Mouse (Mus musculus) CH12.LX (cell line): ENCODE results near the gene Cenph. TPM values are rescaled to one million over a fixed set of nuclear protein-coding genes. Genes with fewer than 3 reads are reported as not detected.

Experiments
- DNase-seq: peaks from one replicate; pipeline ENCODE4 v3.0.0-alpha.2; 2013; ENCODE audit errors: extremely low read depth
- H3K27ac ChIP-seq: 2 replicates; pipeline ENCODE4 v1.5.1; 2012; ENCODE audit warnings: low read depth, mild to moderate bottlenecking, control low read depth, moderate library complexity; ENCODE audit not compliant: insufficient read depth
- H3K27me3 ChIP-seq: replicated peaks from 2 replicates; pipeline ENCODE3; 2012; ENCODE audit warnings: inconsistent platforms
- H3K36me3 ChIP-seq, 2 experiments: replicated peaks in 1 of 2; 2 replicates each; pipeline versions ENCODE3 to v1.6.1; 2012; ENCODE audit warnings: inconsistent platforms in 1 of 2, low read length in 1 of 2, mild to moderate bottlenecking in 1 of 2, mixed read lengths in 1 of 2, moderate library complexity in 1 of 2; ENCODE audit not compliant: control insufficient read depth in 1 of 2, insufficient read depth in 1 of 2
- H3K4me1 ChIP-seq, 2 experiments: 2 replicates each; pipeline ENCODE4 v1.6.1; 2012; ENCODE audit warnings: inconsistent platforms in 1 of 2, moderate library complexity in 1 of 2; ENCODE audit not compliant: insufficient read depth in 2 of 2, control insufficient read depth in 1 of 2
- H3K4me2 ChIP-seq: 2 replicates; pipeline ENCODE4 v1.6.1; 2012; ENCODE audit warnings: low read depth, mild to moderate bottlenecking, control low read depth; ENCODE audit not compliant: poor library complexity, insufficient read depth, severe bottlenecking
- H3K4me3 ChIP-seq, 3 experiments: fragments of 150-350 bp in 1 of 3; sonication (generic) in 1 of 3; replicated peaks in 1 of 3; 2 replicates each; pipeline versions ENCODE3 to v1.5.1; 2011 to 2012; ENCODE audit warnings: low read depth in 2 of 3, low read length in 2 of 3, mild to moderate bottlenecking in 2 of 3, moderate library complexity in 2 of 3, control low read depth in 1 of 3, improper control_type of control experiment in 1 of 3, inconsistent platforms in 1 of 3, mixed read lengths in 1 of 3; ENCODE audit not compliant: poor library complexity in 1 of 3
- H3K79me2 ChIP-seq: replicated peaks from 2 replicates; pipeline ENCODE4 v1.6.1; 2012; ENCODE audit warnings: mild to moderate bottlenecking, moderate library complexity; ENCODE audit not compliant: control insufficient read depth, poor library complexity, insufficient read depth, severe bottlenecking; ENCODE audit errors: extremely low read depth
- H3K9ac ChIP-seq: 2 replicates; pipeline ENCODE4 v1.6.1; 2012; ENCODE audit warnings: low read depth, mild to moderate bottlenecking, control low read depth, moderate library complexity; ENCODE audit not compliant: insufficient read depth
- H3K9me3 ChIP-seq: replicated peaks from 2 replicates; pipeline ENCODE3; 2012; ENCODE audit warnings: low read length, inconsistent platforms, mixed read lengths
- BHLHE40 ChIP-seq: IDR thresholded peaks from 2 replicates; pipeline ENCODE4 v1.6.1; 2011; ENCODE audit warnings: mild to moderate bottlenecking, low read depth, low read length, improper control_type of control experiment
- CHD1 ChIP-seq: IDR thresholded peaks from 2 replicates; pipeline ENCODE4 v1.6.1; 2012; ENCODE audit warnings: low read depth, low read length, improper control_type of control experiment, inconsistent platforms
- CHD2 ChIP-seq: IDR thresholded peaks from 2 replicates; pipeline ENCODE4 v1.6.1; 2011; ENCODE audit warnings: low read length, improper control_type of control experiment
- CTCF ChIP-seq, 2 experiments: IDR thresholded peaks in 1 of 2; conservative IDR thresholded peaks in 1 of 2; 2 replicates each; pipeline ENCODE4 v1.5.1; 2011 to 2012; ENCODE audit warnings: low read depth in 2 of 2, low read length in 2 of 2, improper control_type of control experiment in 1 of 2, inconsistent platforms in 1 of 2, mild to moderate bottlenecking in 1 of 2, moderate library complexity in 1 of 2
- E2F4 ChIP-seq: IDR thresholded peaks from 2 replicates; pipeline ENCODE4 v1.6.1; 2011; ENCODE audit warnings: low read depth, low read length, improper control_type of control experiment; ENCODE audit not compliant: insufficient replicate concordance
- ELF1 ChIP-seq: IDR thresholded peaks from 2 replicates; pipeline ENCODE4 v1.6.1; 2014; ENCODE audit warnings: low read depth, mild to moderate bottlenecking, inconsistent platforms, low read length, improper control_type of control experiment
- ETS1 ChIP-seq: conservative IDR thresholded peaks from 2 replicates; pipeline ENCODE4 v1.6.1; 2012; ENCODE audit warnings: low read depth, mild to moderate bottlenecking, inconsistent platforms, low read length, improper control_type of control experiment, moderate library complexity
- IRF4 ChIP-seq: IDR thresholded peaks from 2 replicates; pipeline ENCODE4 v1.6.1; 2014; ENCODE audit warnings: low read depth, mild to moderate bottlenecking, inconsistent platforms, low read length, improper control_type of control experiment
- JUN ChIP-seq: IDR thresholded peaks from 2 replicates; pipeline ENCODE4 v1.6.1; 2011; ENCODE audit warnings: low read depth, mild to moderate bottlenecking, low read length, improper control_type of control experiment, moderate library complexity; ENCODE audit not compliant: insufficient read depth
- JUND ChIP-seq: conservative IDR thresholded peaks from 2 replicates; pipeline ENCODE4 v1.6.1; 2011; ENCODE audit warnings: low read depth, low read length, improper control_type of control experiment
- MAFK ChIP-seq: IDR thresholded peaks from 2 replicates; pipeline ENCODE4 v1.6.1; 2011; ENCODE audit warnings: low read length, improper control_type of control experiment; ENCODE audit not compliant: insufficient replicate concordance
- MAX ChIP-seq: IDR thresholded peaks from 2 replicates; pipeline ENCODE4 v1.6.1; 2011; ENCODE audit warnings: low read length, improper control_type of control experiment
- MAZ ChIP-seq: IDR thresholded peaks from 2 replicates; pipeline ENCODE4 v1.6.1; 2012; ENCODE audit warnings: low read depth, mild to moderate bottlenecking, inconsistent platforms, low read length, improper control_type of control experiment, moderate library complexity
- MEF2A ChIP-seq: IDR thresholded peaks from 2 replicates; pipeline ENCODE4 v1.6.1; 2014; ENCODE audit warnings: low read depth, mild to moderate bottlenecking, inconsistent platforms, low read length, improper control_type of control experiment, borderline replicate concordance
- MXI1 ChIP-seq: IDR thresholded peaks from 2 replicates; pipeline ENCODE4 v1.6.1; 2011; ENCODE audit warnings: mild to moderate bottlenecking, low read depth, low read length, improper control_type of control experiment
- NELFE ChIP-seq: IDR thresholded peaks from 2 replicates; pipeline ENCODE4 v1.6.1; 2011; ENCODE audit warnings: low read depth, low read length, improper control_type of control experiment
- NRF1 ChIP-seq: IDR thresholded peaks from 2 replicates; pipeline ENCODE4 v1.6.1; 2014; ENCODE audit warnings: low read depth, mild to moderate bottlenecking, inconsistent platforms, low read length, improper control_type of control experiment, moderate library complexity
- PAX5 ChIP-seq: IDR thresholded peaks from 2 replicates; pipeline ENCODE4 v1.6.1; 2012; ENCODE audit warnings: low read length, inconsistent platforms, mixed read lengths
- POLR2A ChIP-seq: IDR thresholded peaks from 2 replicates; pipeline ENCODE4 v1.6.1; 2011; ENCODE audit warnings: low read depth, mild to moderate bottlenecking, improper control_type of control experiment, low read length
- POLR2AphosphoS2 ChIP-seq: IDR thresholded peaks from 2 replicates; pipeline ENCODE4 v1.6.1; 2011; ENCODE audit warnings: low read depth, low read length, improper control_type of control experiment
- RCOR1 ChIP-seq: conservative IDR thresholded peaks from 2 replicates; pipeline ENCODE4 v1.6.1; 2012; ENCODE audit warnings: low read depth, mild to moderate bottlenecking, inconsistent platforms, low read length, improper control_type of control experiment
- SIN3A ChIP-seq: IDR thresholded peaks from 2 replicates; pipeline ENCODE4 v1.6.1; 2012; ENCODE audit warnings: low read length, improper control_type of control experiment, inconsistent platforms
- TBP ChIP-seq: conservative IDR thresholded peaks from 2 replicates; pipeline ENCODE4 v1.6.1; 2011; ENCODE audit warnings: low read depth, low read length, improper control_type of control experiment
- TCF12 ChIP-seq: IDR thresholded peaks from 2 replicates; pipeline ENCODE4 v1.6.1; 2014; ENCODE audit warnings: low read depth, mild to moderate bottlenecking, inconsistent platforms, low read length, improper control_type of control experiment
- UBTF ChIP-seq: IDR thresholded peaks from 2 replicates; pipeline ENCODE4 v1.6.1; 2012; ENCODE audit warnings: low read depth, mild to moderate bottlenecking, inconsistent platforms, low read length, improper control_type of control experiment, moderate library complexity
- USF1 ChIP-seq: IDR thresholded peaks from 2 replicates; pipeline ENCODE4 v1.6.1; 2014; ENCODE audit warnings: low read depth, mild to moderate bottlenecking, inconsistent platforms, low read length, improper control_type of control experiment
- USF2 ChIP-seq: conservative IDR thresholded peaks from 2 replicates; pipeline ENCODE4 v1.6.1; 2011; ENCODE audit warnings: low read depth, low read length, improper control_type of control experiment
- ZKSCAN1 ChIP-seq: IDR thresholded peaks from 2 replicates; pipeline ENCODE4 v1.6.1; 2012; ENCODE audit warnings: low read depth, inconsistent platforms, low read length, improper control_type of control experiment, borderline replicate concordance
- ZMIZ1 ChIP-seq: IDR thresholded peaks from 2 replicates; pipeline ENCODE4 v1.6.1; 2012; ENCODE audit warnings: low read depth, mild to moderate bottlenecking, inconsistent platforms, low read length, improper control_type of control experiment
- ZNF384 ChIP-seq: IDR thresholded peaks from 2 replicates; pipeline ENCODE4 v1.6.1; 2012; ENCODE audit warnings: low read depth, low read length, improper control_type of control experiment, inconsistent platforms
- dilution Hi-C: fragments of 300-500 bp; cut with MboI; formaldehyde crosslinking; loops from 2 replicates; pipeline ENCODE4 v1.14.3; 2020; ENCODE audit warnings: low sequenced_read_pairs; ENCODE audit not compliant: extremely low pct_unique_long_range_greater_than_20kb, extremely low pct_ligation_motif_present
- in situ Hi-C: fragments of 300-500 bp; cut with MboI; formaldehyde crosslinking; loops from 3 replicates; pipeline ENCODE4 v1.14.3; 2019; ENCODE audit warnings: low sequenced_read_pairs, low pct_ligation_motif_present, low pct_unique_long_range_greater_than_20kb, mixed read lengths
- polyA plus RNA-seq: library from polyadenylated mRNA; unstranded; fragments of >175 nt; gene quantifications from 2 replicates; pipeline ENCODE4 v1.2.1, GENCODE M21; 2012; ENCODE audit warnings: low read depth; ENCODE audit not compliant: insufficient read length
- total RNA-seq, 2 experiments: library from RNA; depleted of rRNA; stranded (reverse); fragments of 300-350 nt in 1 of 2; fragments of >200 nt in 1 of 2; gene quantifications; 2 replicates each; pipeline ENCODE4 v1.2.3; 2012 to 2014

The Cenph gene
- total and polyA plus RNA-seq, 3 experiments, result 23.7 to 49.3 (median 49.1) TPM

DNA sequence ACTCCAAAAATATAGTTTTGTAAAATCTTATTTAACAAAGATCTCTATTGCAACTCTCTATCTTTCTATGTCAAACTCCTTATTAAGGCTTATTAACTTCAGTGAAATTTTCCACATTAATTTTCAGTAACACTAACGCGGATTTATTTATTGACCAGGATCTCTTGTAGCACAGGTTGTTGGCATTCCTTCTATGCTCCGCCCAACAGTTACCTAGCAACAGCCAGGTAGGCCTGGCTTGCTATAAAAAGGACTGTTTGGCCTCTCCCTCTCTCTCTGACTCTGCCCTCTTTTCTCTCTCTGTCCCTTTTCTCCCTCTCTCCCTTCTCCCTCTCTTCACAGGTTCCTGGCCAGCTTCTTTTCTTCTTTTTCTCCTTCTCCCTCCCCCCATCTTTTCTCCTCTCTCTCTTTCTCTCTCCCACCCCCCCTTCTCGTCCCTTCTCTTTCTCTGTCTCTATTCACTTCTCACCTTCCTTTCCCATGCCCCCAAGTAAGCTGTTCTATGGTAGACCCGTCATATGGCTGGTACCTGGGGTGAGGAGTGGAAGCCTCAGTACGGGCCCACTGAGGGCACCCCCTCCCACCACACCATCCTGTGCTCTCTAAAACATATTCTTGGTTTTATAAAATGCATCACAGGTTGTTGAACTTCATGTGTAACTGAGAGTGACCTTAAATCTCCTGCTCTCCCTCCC lies 11.8 kb upstream of the Cenph start:
- peaks cover 30% of the 10 kb centered on the region for H3K79me2 ChIP-seq
- H3K9me3 ChIP-seq, result no peaks in the 10 kb centered on the region
- H3K27me3 ChIP-seq, result no peaks in the 10 kb centered on the region
- H3K4me3 ChIP-seq, result no peak overlapping the region
- H3K4me1 ChIP-seq, result peaks cover 0 to 23% of the 10 kb centered on the region in 2 experiments; a peak in 2 of 4 replicates
- TF ChIP-seq ZKSCAN1, result no peak
- TF ChIP-seq IRF4, result no peak
- TF ChIP-seq SIN3A, result no peak
- TF ChIP-seq TBP, result no peak
- TF ChIP-seq USF1, result no peak
- TF ChIP-seq CTCF (conservative IDR thresholded peaks at IDR 0.05 in 1 of 2, IDR thresholded peaks at IDR 0.05 in 1 of 2; ENCODE audit: low read depth in 2 of 2, low read length in 2 of 2), result no peak
- no peak for TF ChIP-seq POLR2AphosphoS2
- no peak for TF ChIP-seq MAX
- TF ChIP-seq JUND, result no peak
- TF ChIP-seq BHLHE40, result no peak
- TF ChIP-seq RCOR1, result no peak
- TF ChIP-seq POLR2A, result no peak
- TF ChIP-seq CHD1, result no peak
- no peak for TF ChIP-seq ELF1
- no peak overlapping the region for H3K4me2 ChIP-seq
- H3K9ac ChIP-seq, result no peak overlapping the region
- dilution Hi-C loops (no loop called here), in situ Hi-C loops (no loop called here)
- peaks cover 19 to 25% of the 10 kb centered on the region in 2 experiments for H3K36me3 ChIP-seq
- no peak overlapping the region for H3K27ac ChIP-seq
- no peak for DNase-seq

DNA sequence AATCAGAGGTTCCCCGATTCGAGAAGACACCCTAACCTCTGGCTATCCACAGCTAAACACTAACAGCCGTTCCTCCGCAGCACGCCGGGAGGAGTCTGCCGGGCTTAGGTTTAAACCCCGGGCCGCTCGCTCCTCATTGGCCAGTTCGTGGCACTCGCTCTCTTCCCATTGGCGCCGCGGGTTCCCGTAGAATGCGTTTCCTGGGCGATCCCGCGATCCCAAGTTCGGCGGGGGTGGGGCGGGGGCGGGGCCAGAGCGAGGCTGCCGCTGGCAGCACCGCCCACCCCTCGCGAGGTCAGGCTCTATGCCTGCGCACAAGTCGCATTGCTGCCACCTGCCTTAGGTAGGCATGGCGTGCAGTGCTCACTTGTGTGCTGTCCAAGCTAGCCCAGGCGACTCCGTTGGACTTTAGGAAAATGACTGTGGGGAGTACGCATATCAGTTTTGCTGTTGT lies 10.7 kb upstream of the Cenph start, which contains the start of gene Ccnb1:
TSS of gene Ccnb1 (minus strand) at position 157 of the 454 bp plus-strand sequence.
- Histone ChIP-seq H3K27ac (peak within 1 kb of the TSS; percentile 12; the same call in 1 of the 2 replicates), H3K36me3 (peaks cover 27 to 35% of the 10 kb centered on the region in 2 experiments), H3K4me1 (peaks cover 0 to 26% of the 10 kb centered on the region in 2 experiments; a peak in 2 of 4 replicates), H3K4me3 (peak within 1 kb of the TSS; percentile 92 to 100 (median 99)), H3K79me2 (peaks cover 36% of the 10 kb centered on the region), H3K9ac (peak within 1 kb of the TSS; percentile 96), H3K4me2 (peak within 1 kb of the TSS; percentile 92), H3K27me3 (no peaks in the 10 kb centered on the region), H3K9me3 (no peaks in the 10 kb centered on the region)
- dilution Hi-C loops (no loop called here), in situ Hi-C loops (no loop called here)
- peak; percentile 95 for DNase-seq
- TF ChIP-seq JUN (no peak), NRF1 (peak; percentile 70), USF1 (no peak), MAFK (no peak), MAX (peak; percentile 70), TBP (peak; percentile 59; the same call in 1 of the 2 replicates), CHD2 (peak; percentile 91), IRF4 (peak; percentile 43; the same call in 1 of the 2 replicates), USF2 (no peak), SIN3A (peak; percentile 89), PAX5 (no peak), JUND (no peak), UBTF (no peak), CTCF (conservative IDR thresholded peaks at IDR 0.05 in 1 of 2, IDR thresholded peaks at IDR 0.05 in 1 of 2; ENCODE audit: low read depth in 2 of 2, low read length in 2 of 2) (peak in 1 of 2 experiments; percentile 46; a peak in 2 of 4 replicates), MXI1 (peak; percentile 92), TCF12 (peak; percentile 64), BHLHE40 (peak; percentile 20; the same call in 1 of the 2 replicates), MEF2A (no peak), ZMIZ1 (peak; percentile 94), ETS1 (0 out of 2 replicates have a peak, but pooled peaks have one; percentile 12), POLR2A (peak; percentile 98), ZNF384 (no peak), E2F4 (no peak), MAZ (peak; percentile 85; the same call in 1 of the 2 replicates), NELFE (peak; percentile 93)
